Mouse (Mus musculus): ENCODE data around the gene Mup9. TPM values are rescaled to one million over a fixed set of nuclear protein-coding genes. Genes with fewer than 3 reads are reported as not detected.
"Not testable (repeated sequence)": the region's sequence is repeated elsewhere in the genome, so short reads cannot be mapped to it uniquely, and the experiment has no call there.

Gene Mup9
- not detected in 2 replicates for polyA plus RNA-seq (2014; fragmentation: Nextera tagmentation; extraction: Ambion mirVana)

DNA sequence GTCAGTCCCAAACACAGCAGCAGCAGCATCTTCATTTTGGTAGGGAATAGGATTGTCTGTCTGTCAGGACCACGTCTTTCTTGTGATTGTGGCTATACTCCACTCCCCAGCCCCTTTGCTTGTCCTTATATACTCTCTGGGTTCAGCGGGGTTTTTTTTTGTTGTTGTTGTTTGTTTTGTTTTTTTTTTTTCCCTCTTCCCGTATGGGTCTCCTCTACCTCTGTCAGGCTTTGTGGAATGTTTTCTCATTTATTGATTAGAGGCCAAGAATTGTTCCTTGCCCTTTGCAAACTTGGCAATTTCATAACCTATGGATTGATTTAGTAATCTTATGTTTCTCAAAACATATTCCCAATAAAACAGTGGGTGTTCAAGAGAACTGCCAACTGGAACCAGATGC lies at the start of gene Mup9:
Mup9 (minus strand) TSS at position 101 of the 400 bp plus-strand sequence.
- H3K9me3 ChIP-seq (ENCODE audit: control insufficient read depth, low read length); H3K4me1 ChIP-seq (replicated peaks; ENCODE audit: control insufficient read depth, insufficient read depth, low read length); DNase-seq (ENCODE audit: low spot score); H3K27ac ChIP-seq; H3K9ac ChIP-seq; H3K4me3 ChIP-seq (replicated peaks; ENCODE audit: low read length); H3K36me3 ChIP-seq (replicated peaks; ENCODE audit: control insufficient read depth, insufficient read depth); H3K4me2 ChIP-seq (replicated peaks); ATAC-seq (ENCODE audit: low FRiP score); H3K27me3 ChIP-seq (ENCODE audit: control insufficient read depth, insufficient read depth, low read length): not testable (repeated sequence)
- 80% methylated on average over 3 of the region's 3 CpGs for WGBS

Other genes with a start within 250 kb of the Mup9 start
- not detected in 2 replicates for gene Mup8, start 199.4 kb downstream of the Mup9 start, polyA plus RNA-seq (2014; fragmentation: Nextera tagmentation; extraction: Ambion mirVana)
- gene Mup1, start 80.0 kb upstream of the Mup9 start, polyA plus RNA-seq (2014; fragmentation: Nextera tagmentation; extraction: Ambion mirVana) = not detected in 2 replicates
- gene Mup10, start 160.2 kb upstream of the Mup9 start, polyA plus RNA-seq (2014; fragmentation: Nextera tagmentation; extraction: Ambion mirVana) = not detected in 2 replicates
- not detected in 2 replicates for gene Mup11, start 240.5 kb upstream of the Mup9 start, polyA plus RNA-seq (2014; fragmentation: Nextera tagmentation; extraction: Ambion mirVana)

Data from hindbrain, embryonic 14.5 days (tissue).